Mouse (Mus musculus): ENCODE results near the gene Vmn1r1.

DNA sequence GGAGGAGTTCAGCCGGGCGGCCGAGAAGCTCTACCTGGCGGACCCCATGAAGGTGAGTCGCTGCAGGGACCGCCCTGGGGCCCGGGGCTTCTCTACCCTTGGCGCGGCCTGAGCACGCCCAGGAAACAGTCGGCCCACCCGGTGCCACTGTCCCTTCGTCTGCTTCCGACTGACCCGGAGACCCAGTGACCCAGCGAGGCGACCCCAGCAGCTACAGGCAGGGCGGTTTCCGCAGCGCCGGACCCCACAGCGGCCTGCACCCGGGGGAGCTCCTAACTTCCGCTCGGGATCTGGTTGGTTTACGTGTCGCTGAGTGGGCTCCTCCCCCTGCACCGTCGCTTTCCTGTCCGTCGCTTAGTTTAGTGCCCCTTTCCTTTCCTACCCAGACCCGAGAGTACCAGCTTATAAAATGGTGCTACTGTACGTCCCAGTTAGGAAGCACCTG is 39.3 kb downstream of the Vmn1r1 start:
- peak; percentile 52; the same call in 1 of the 2 replicates for TF ChIP-seq POLR2A (IDR thresholded peaks at IDR 0.05; ENCODE audit: borderline replicate concordance, extremely low read depth, low read depth, low read length)
- no peak for TF ChIP-seq CTCF (IDR thresholded peaks at IDR 0.05; ENCODE audit: insufficient read depth, low read length)
